Mouse (Mus musculus) limb, embryonic 12.5 days (tissue): ENCODE results near the gene Ubl4a. TPM values are rescaled to one million over a fixed set of nuclear protein-coding genes. Genes with fewer than 3 reads are reported as not detected.

Experiments used
- ATAC-seq: fragments of 200-750 bp; cut with Nextera tagmentation; 2 replicates; pipeline ENCODE4 v1.8.0; 2017; ENCODE audit warnings: low read depth, moderate TSS enrichment; ENCODE audit not compliant: insufficient number of reproducible peaks, insufficient read depth, low FRiP score, low TSS enrichment
- H3K27ac ChIP-seq: fragments of 300-500 bp; sonication (generic); 2 replicates; pipeline ENCODE4 v1.5.1; 2016; ENCODE audit warnings: mild to moderate bottlenecking, moderate library complexity
- H3K27me3 ChIP-seq: fragments of 300-500 bp; sonication (generic); 2 replicates; pipeline ENCODE4 v1.6.1; 2016; ENCODE audit warnings: mild to moderate bottlenecking, moderate library complexity
- H3K36me3 ChIP-seq: fragments of 300-500 bp; sonication (generic); 2 replicates; pipeline ENCODE4 v1.6.1; 2016; ENCODE audit warnings: mild to moderate bottlenecking, moderate library complexity
- H3K4me1 ChIP-seq: fragments of 300-500 bp; sonication (generic); replicated peaks from 2 replicates; pipeline ENCODE4 v1.6.1; 2016
- H3K4me2 ChIP-seq: fragments of 300-500 bp; sonication (generic); 2 replicates; pipeline ENCODE4 v1.6.1; 2016; ENCODE audit warnings: mild to moderate bottlenecking, moderate library complexity
- H3K4me3 ChIP-seq: fragments of 300-500 bp; sonication (generic); replicated peaks from 2 replicates; pipeline ENCODE4 v1.5.1; 2016; ENCODE audit warnings: mild to moderate bottlenecking
- H3K9ac ChIP-seq: fragments of 300-500 bp; sonication (generic); replicated peaks from 2 replicates; pipeline ENCODE4 v1.6.1; 2016; ENCODE audit warnings: mild to moderate bottlenecking, moderate library complexity
- H3K9me3 ChIP-seq: fragments of 300-500 bp; sonication (generic); 2 replicates; pipeline ENCODE4 v1.6.1; 2016; ENCODE audit warnings: mild to moderate bottlenecking, moderate library complexity
- WGBS: fragments of 180-500 bp; shearing (Covaris S2); methylation state at CpG from one replicate; pipeline ENCODE4 v1.1.7; 2016; 5-methylcytosine and 5-hydroxymethylcytosine counted together
- polyA plus RNA-seq: library from polyadenylated mRNA; unstranded; fragments of >200 nt; fragmentation: Nextera tagmentation; extraction: Ambion mirVana; gene quantifications from 2 replicates; pipeline ENCODE4 v1.2.1, GENCODE M21; 2016

Gene Ubl4a
- 57.1 and 59.8 TPM in 2 replicates for polyA plus RNA-seq

DNA sequence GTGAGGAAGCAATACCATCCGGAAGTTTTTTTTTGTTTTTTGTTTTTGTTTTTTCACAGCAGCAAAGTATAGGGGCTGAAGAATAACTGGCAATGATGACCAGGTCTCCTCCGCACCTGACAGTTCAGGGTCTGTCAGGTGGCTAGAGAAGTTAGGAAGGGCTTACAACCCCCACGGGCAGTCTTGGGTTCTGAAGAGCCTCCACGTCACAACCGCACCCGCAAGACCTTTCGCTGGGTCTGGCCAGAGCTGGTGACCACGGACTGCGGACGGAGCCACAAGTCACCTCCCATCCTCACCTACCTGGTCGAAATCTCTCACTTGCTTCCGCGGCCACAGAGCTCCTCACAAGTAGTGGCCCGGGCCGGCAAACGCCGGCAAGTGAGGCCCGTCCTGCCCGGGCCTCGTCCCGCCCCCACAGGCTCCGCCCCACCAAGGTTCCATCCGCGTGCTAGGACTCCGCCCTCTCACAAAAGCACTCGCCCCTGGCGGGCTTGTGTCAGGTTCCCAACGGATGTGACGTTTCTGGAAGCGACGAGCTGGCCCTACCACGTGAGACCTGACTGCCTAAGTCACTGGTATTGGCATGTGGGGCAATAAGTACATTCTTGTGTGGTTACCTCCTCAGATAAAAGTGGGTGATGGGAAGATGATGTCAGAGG lies at the start of gene Ubl4a, which contains the start of gene Slc10a3:
TSS of gene Ubl4a (minus strand) at position 331 of the 662 bp plus-strand sequence.
TSS of gene Slc10a3 (minus strand) at position 462 of the 662 bp plus-strand sequence.
- peak; percentile 89 for ATAC-seq
- Histone ChIP-seq H3K27ac (no peak within 1 kb of the TSS), H3K9ac (peak within 1 kb of the TSS; percentile 50), H3K36me3 (peaks cover 9% of the 10 kb centered on the region; the same call in 1 of the 2 replicates), H3K4me2 (peak within 1 kb of the TSS; percentile 60), H3K9me3 (no peaks in the 10 kb centered on the region), H3K4me3 (peak within 1 kb of the TSS; percentile 48), H3K27me3 (no peaks in the 10 kb centered on the region), H3K4me1 (no peaks in the 10 kb centered on the region)
- 29% methylated on average over 32 of the region's 32 CpGs for WGBS

DNA sequence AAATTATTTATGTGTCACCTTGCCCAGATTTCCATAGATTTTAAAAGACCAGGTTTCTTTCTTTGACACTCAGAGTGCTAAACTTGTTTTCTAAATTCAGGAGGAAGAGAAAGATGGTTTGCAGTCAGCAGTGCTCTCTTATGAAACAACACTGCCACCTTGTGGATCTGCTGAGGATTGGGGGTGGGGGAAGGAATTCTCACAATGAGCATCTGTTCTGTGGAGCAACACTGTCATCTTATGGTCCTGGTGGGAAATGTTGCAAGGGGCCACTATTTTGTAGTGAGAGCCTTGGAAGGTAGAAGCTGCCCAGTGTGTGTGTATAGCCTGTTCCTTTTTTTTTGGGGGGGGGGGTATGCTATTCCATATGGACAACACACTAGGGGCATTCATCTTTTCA lies 40.4 kb upstream of the Ubl4a start:
- Histone ChIP-seq H3K4me1 (no peaks in the 10 kb centered on the region), H3K4me2 (no peak overlapping the region), H3K4me3 (no peak overlapping the region), H3K27ac (no peak overlapping the region), H3K9me3 (no peaks in the 10 kb centered on the region), H3K9ac (no peak overlapping the region), H3K27me3 (no peaks in the 10 kb centered on the region), H3K36me3 (0 out of 2 replicates have a peak, but pooled peaks cover 12% of the 10 kb centered on the region)
- no peak; the same call in 1 of the 2 replicates for ATAC-seq

DNA sequence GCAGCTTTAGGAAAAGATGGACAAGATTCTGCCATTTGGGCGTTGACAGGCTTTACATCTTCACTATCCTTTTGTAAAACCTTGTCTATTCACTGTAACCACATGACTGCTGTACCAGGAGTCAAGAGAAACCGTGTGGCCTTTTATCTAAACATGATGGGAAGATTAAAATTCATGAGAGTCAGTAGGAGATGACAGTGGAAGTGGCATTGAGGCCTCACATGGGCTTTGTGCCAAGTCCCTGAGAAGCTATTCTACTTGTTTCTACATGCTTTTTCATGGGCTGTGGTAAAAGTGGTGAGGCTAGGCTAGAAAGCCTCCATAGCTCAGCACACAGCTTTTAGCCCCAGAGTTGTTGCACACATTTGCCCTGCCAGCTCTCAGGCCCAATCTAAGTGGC lies 35.3 kb upstream of the Ubl4a start:
- WGBS: 65% methylated on average over 2 of the region's 2 CpGs
- no peak for ATAC-seq
- H3K36me3 ChIP-seq: 0 out of 2 replicates have a peak, but pooled peaks cover 12% of the 10 kb centered on the region
- H3K27ac ChIP-seq: no peak overlapping the region
- no peak overlapping the region for H3K4me3 ChIP-seq
- no peak overlapping the region for H3K9ac ChIP-seq
- no peak overlapping the region for H3K4me2 ChIP-seq
- no peaks in the 10 kb centered on the region for H3K9me3 ChIP-seq
- no peaks in the 10 kb centered on the region for H3K4me1 ChIP-seq
- H3K27me3 ChIP-seq: no peaks in the 10 kb centered on the region

DNA sequence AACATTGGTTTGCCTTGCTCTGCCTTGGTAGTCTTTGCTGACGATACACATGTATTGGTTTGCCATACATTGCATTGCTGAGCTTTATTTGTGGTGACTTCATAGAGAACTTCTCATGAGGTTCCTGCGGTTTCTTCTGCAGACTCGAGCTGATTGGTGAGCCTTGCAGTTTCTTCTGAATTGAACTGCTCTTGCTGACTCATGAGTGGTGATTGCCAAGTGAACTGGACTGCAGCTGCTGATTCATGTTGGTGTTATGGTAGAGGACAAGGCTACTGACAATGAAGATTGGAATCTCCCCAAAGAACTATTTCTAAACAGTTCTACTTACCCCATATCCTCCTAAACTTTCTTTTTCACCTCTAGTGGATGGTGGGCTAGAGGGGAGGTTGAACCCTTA lies 27.1 kb upstream of the Ubl4a start:
- no peaks in the 10 kb centered on the region for H3K4me1 ChIP-seq
- H3K36me3 ChIP-seq: no peaks in the 10 kb centered on the region
- 85% methylated on average over 3 of the region's 3 CpGs for WGBS
- H3K9ac ChIP-seq: no peak overlapping the region
- no peak overlapping the region for H3K4me2 ChIP-seq
- no peak overlapping the region for H3K27ac ChIP-seq
- H3K9me3 ChIP-seq: no peaks in the 10 kb centered on the region
- H3K4me3 ChIP-seq: no peak overlapping the region
- H3K27me3 ChIP-seq: no peaks in the 10 kb centered on the region
- ATAC-seq: no peak

DNA sequence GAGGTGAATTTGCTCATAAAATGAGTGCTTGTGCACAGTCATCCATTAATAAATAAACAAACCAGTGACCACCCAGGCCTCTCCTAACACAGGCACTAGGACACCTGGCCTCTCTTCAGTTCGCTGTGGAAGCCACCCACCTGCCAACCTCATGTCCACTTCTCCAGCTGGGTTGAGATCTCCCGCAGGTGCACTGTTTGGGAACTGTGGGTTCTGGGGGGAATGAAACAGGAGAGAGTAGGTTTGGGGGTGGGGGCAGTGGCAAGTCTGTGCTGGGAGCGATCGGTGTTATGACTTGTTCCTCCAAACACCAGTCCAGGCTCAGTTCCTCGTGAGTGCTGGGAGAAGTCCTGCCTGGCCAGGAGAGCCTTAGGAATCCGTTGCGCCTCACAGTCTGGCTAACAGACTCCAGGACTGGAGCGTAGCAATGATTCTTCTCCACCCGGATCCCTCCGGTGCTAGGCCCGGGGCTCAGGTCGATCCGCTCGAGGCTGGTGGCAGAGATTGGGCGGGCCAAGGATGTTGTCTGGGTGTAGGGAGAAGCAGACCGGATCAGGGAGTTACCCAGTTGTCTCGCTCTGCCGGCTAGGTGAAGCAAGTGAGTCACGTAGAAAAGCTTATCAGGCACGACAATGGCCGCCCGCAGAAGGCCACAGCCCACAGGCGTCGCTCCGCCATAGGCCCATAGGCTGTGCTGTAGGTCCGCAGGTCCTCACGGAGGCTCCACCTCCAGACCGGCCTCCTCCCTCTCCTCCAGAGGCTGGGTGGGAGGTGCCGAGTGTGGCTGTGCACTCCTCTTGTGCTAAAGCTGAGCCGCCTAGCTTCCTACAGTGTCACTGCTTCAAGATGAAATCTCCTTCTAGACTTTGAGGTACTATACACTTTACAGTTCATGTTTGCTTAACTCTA lies 19.8 kb upstream of the Ubl4a start, which contains the start of the genes Fam3a and Ikbkg:
TSS of gene Fam3a (minus strand) at position 738 of the 909 bp plus-strand sequence.
TSS of gene Ikbkg (plus strand) at position 756 of the 909 bp plus-strand sequence.
- H3K4me1 ChIP-seq: 0 out of 2 replicates have a peak, but pooled peaks cover 2% of the 10 kb centered on the region
- ATAC-seq: peak; percentile 100
- peak within 1 kb of the TSS; percentile 60 for H3K4me2 ChIP-seq
- H3K9me3 ChIP-seq: no peaks in the 10 kb centered on the region
- WGBS: 15% methylated on average over 30 of the region's 30 CpGs
- H3K9ac ChIP-seq: peak within 1 kb of the TSS; percentile 78
- no peaks in the 10 kb centered on the region for H3K36me3 ChIP-seq
- H3K27ac ChIP-seq: peak within 1 kb of the TSS; percentile 86
- H3K4me3 ChIP-seq: peak within 1 kb of the TSS; percentile 51
- no peaks in the 10 kb centered on the region for H3K27me3 ChIP-seq

DNA sequence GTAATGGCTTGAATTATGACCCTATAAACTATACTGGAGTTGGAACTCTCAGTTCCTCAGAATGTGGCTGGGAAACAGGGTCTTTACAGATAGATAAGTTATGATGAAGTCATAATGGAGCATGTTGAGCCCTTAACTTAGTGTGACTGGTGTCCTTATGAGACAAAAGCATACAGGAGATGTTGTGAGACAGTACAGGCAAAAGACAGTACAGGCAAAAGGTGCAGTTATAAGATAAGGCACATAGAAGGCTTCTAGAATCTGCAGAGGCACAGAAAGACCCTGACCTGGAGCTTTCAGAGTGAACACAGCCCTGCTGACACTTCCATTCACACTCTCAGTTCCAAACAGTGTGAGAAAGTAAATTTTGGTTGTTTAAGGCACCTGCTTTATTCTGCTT lies 15.1 kb upstream of the Ubl4a start:
- Histone ChIP-seq H3K36me3 (peaks cover 28% of the 10 kb centered on the region; the same call in 1 of the 2 replicates), H3K27me3 (no peaks in the 10 kb centered on the region), H3K27ac (no peak overlapping the region), H3K9ac (no peak overlapping the region), H3K9me3 (no peaks in the 10 kb centered on the region), H3K4me3 (no peak overlapping the region), H3K4me2 (no peak overlapping the region), H3K4me1 (no peaks in the 10 kb centered on the region)
- ATAC-seq: no peak

DNA sequence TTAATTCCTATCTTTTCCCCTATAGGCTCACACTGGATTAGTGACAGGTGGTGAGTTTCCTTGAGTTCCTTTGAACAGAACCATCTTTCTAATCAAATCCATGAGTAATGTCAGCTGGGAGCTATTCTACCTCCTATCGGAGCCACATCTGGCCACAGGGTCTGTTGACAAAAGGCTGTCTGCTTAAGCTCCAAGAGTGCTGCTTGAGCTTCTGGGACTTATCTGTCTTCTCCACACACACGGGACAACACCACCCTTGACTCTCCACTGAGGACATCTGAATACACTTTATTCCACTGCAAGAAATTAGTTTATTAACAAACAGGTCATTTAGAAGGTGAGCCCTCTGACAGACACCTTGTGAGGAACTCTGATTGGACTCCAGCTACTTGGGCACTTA lies 11.4 kb upstream of the Ubl4a start:
- Histone ChIP-seq H3K4me1 (no peaks in the 10 kb centered on the region), H3K4me2 (no peak overlapping the region), H3K36me3 (peaks cover 28% of the 10 kb centered on the region; the same call in 1 of the 2 replicates), H3K27ac (no peak overlapping the region), H3K27me3 (no peaks in the 10 kb centered on the region), H3K4me3 (no peak overlapping the region), H3K9me3 (no peaks in the 10 kb centered on the region), H3K9ac (no peak overlapping the region)
- 81% methylated on average over 2 of the region's 2 CpGs for WGBS
- ATAC-seq: no peak

DNA sequence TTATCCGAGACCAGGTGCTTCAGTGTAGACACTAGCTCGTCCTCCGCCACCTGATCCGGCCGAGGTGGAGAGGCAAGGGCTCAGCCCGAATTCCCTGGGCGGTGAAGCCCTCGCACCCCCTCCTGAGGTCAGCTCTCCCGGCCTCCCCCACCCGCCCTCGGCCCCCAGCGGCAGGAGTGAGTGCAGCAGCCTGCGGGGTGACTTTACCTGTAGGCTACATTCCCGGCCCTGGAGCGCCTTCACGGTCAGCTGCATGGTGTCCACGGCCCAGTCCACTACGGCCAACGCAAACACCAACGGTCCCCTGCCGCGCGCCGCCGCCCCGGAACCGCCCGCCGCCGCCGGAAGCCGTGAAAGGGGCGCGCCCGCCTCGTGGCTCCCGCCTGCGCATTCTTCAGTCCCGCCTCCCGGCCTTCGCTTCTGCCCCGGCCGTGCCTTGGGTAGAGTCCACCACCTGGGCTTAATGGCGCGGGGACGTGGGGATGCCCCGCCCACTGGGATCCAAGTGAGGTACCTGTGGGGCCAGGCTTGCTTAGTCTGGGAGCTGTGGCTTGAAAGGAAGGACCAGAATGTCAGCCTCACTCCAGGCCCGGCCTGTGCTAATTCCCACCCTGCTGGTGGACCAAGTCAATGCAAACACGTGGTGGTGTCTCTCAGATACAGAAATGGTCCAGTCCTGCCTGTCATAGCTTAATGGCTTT lies 4.7 kb downstream of the Ubl4a start:
- Histone ChIP-seq H3K9me3 (no peaks in the 10 kb centered on the region), H3K27me3 (no peaks in the 10 kb centered on the region), H3K36me3 (peaks cover 13% of the 10 kb centered on the region; the same call in 1 of the 2 replicates), H3K4me1 (peaks cover 5% of the 10 kb centered on the region; the same call in 1 of the 2 replicates), H3K9ac (peak overlapping the region; percentile 73), H3K4me3 (peak overlapping the region; percentile 59), H3K27ac (peak overlapping the region; percentile 74), H3K4me2 (peak overlapping the region; percentile 61)
- WGBS: 14% methylated on average over 47 of the region's 49 CpGs
- peak; percentile 73 for ATAC-seq

DNA sequence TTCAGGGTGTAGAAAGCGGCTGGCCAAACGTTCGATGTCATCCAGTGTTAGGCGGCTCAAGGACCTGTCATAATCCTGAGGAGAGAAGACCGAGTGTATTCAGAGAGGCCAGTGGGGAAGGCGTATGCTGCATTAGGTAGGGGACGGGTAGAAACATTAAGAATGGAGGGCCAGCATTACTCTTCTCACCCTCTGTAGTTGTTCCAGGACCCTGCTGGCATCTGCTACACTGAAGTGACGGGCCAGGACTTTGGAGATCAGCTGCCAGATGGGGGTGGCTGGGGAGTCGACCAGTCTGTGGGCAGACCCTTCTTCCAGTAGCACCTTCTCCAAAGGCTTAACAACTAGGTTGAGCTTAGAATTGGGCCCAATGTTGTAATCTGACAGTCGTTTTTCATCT lies 5.5 kb downstream of the Ubl4a start:
- no peak overlapping the region for H3K27ac ChIP-seq
- H3K9me3 ChIP-seq: no peaks in the 10 kb centered on the region
- 64% methylated on average over 10 of the region's 10 CpGs for WGBS
- ATAC-seq: no peak
- peak overlapping the region; percentile 73 for H3K9ac ChIP-seq
- H3K36me3 ChIP-seq: peaks cover 13% of the 10 kb centered on the region; the same call in 1 of the 2 replicates
- peak overlapping the region; percentile 59 for H3K4me3 ChIP-seq
- peak overlapping the region; percentile 61 for H3K4me2 ChIP-seq
- H3K27me3 ChIP-seq: no peaks in the 10 kb centered on the region
- H3K4me1 ChIP-seq: peaks cover 5% of the 10 kb centered on the region; the same call in 1 of the 2 replicates

DNA sequence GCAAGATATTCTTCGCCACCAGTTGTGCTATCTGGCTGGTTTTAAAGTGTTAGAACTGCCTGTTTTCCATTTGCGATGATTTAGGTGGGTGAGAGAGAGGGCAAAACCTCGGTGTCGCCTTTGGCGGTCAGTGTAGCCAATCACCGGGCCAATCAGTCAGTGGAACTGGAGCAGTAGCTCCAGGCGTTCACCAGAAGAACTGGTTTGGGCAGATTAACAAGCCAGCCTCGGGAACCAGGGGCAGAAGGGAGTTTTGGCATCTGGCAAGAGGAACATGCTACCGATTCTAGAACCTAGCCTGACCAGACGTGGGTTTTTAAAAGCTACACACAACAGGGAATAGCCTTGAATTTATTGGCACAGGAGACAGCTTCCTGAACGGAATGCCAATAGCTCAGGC lies 13.8 kb downstream of the Ubl4a start:
- no peak overlapping the region for H3K27ac ChIP-seq
- H3K4me1 ChIP-seq: no peaks in the 10 kb centered on the region
- ATAC-seq: no peak
- no peaks in the 10 kb centered on the region for H3K9me3 ChIP-seq
- no peaks in the 10 kb centered on the region for H3K36me3 ChIP-seq
- no peak overlapping the region for H3K4me2 ChIP-seq
- no peak overlapping the region for H3K4me3 ChIP-seq
- WGBS: 34% methylated on average over 11 of the region's 11 CpGs
- no peak overlapping the region for H3K9ac ChIP-seq
- H3K27me3 ChIP-seq: 0 out of 2 replicates have a peak, but pooled peaks cover 3% of the 10 kb centered on the region
